Mouse (Mus musculus) G1E (cell line): ENCODE results near the gene Hist1h4d. TPM values are rescaled to one million over a fixed set of nuclear protein-coding genes. Genes with fewer than 3 reads are reported as not detected.
"Not testable (repeated sequence)": the region's sequence is repeated elsewhere in the genome, so short reads cannot be mapped to it uniquely, and the experiment has no call there.

Experiments
- ATAC-seq: 2 replicates; pipeline ENCODE4 v1.8.0; 2016; ENCODE audit warnings: mild to moderate bottlenecking; ENCODE audit not compliant: insufficient number of reproducible peaks, poor library complexity, low FRiP score, severe bottlenecking; ENCODE audit errors: extremely low read depth
- DNase-seq: peaks from one replicate; pipeline ENCODE4 v3.0.0; 2012; ENCODE audit warnings: low spot score
- H3K27me3 ChIP-seq: 2 replicates; pipeline ENCODE4 v1.6.1; 2012; ENCODE audit warnings: mild to moderate bottlenecking, low read length, inconsistent platforms; ENCODE audit not compliant: insufficient read depth
- H3K36me3 ChIP-seq: replicated peaks from 2 replicates; pipeline ENCODE3; 2012; ENCODE audit warnings: mild to moderate bottlenecking, inconsistent platforms
- H3K4me1 ChIP-seq: 2 replicates; pipeline ENCODE4 v1.6.1; 2012; ENCODE audit warnings: low read depth, low read length, inconsistent platforms, mixed read lengths; ENCODE audit not compliant: insufficient read depth
- H3K4me3 ChIP-seq: 2 replicates; pipeline ENCODE4 v1.5.1; 2012; ENCODE audit warnings: low read depth, mild to moderate bottlenecking, inconsistent platforms, low read length, moderate library complexity, mixed read lengths
- H3K9me3 ChIP-seq: replicated peaks from 2 replicates; pipeline ENCODE4 v1.6.1; 2012; ENCODE audit warnings: inconsistent platforms
- CTCF ChIP-seq: IDR thresholded peaks from 2 replicates; pipeline ENCODE4 v1.5.1; 2012; ENCODE audit warnings: low read depth, low read length, inconsistent platforms, mixed read lengths
- GATA1 ChIP-seq: IDR thresholded peaks from 2 replicates; pipeline ENCODE4 v1.6.1; 2012; ENCODE audit warnings: borderline replicate concordance, low read length, inconsistent platforms, mixed read lengths
- GATA2 ChIP-seq: IDR thresholded peaks from 2 replicates; pipeline ENCODE4 v1.6.1; 2012; ENCODE audit warnings: low read depth, low read length, inconsistent platforms, borderline replicate concordance
- POLR2AphosphoS5 ChIP-seq: IDR thresholded peaks from 2 replicates; pipeline ENCODE4 v1.6.1; 2012; ENCODE audit warnings: low read depth, low read length, inconsistent platforms; ENCODE audit not compliant: insufficient replicate concordance
- TAL1 ChIP-seq: conservative IDR thresholded peaks from 2 replicates; pipeline ENCODE4 v1.6.1; 2012; ENCODE audit warnings: low read depth, low read length, inconsistent platforms, mixed read lengths
- polyA plus RNA-seq: library from polyadenylated mRNA; stranded (reverse); fragments of >175 nt; gene quantifications from 2 replicates; pipeline ENCODE4 v1.2.3, GENCODE M21; 2012
- total RNA-seq, 2 experiments: library from RNA; stranded (forward) in 1 of 2; stranded (reverse) in 1 of 2; fragments of 200-1000 nt in 1 of 2; fragments of >200 nt in 1 of 2; fragmentation: Nextera tagmentation in 1 of 2; gene quantifications; 2 replicates each; pipeline ENCODE4 v1.2.3; 2014 to 2017

Gene Hist1h4d
- total and polyA plus RNA-seq, 3 experiments = 14.6 to 2,252 (median 1,080) TPM

DNA sequence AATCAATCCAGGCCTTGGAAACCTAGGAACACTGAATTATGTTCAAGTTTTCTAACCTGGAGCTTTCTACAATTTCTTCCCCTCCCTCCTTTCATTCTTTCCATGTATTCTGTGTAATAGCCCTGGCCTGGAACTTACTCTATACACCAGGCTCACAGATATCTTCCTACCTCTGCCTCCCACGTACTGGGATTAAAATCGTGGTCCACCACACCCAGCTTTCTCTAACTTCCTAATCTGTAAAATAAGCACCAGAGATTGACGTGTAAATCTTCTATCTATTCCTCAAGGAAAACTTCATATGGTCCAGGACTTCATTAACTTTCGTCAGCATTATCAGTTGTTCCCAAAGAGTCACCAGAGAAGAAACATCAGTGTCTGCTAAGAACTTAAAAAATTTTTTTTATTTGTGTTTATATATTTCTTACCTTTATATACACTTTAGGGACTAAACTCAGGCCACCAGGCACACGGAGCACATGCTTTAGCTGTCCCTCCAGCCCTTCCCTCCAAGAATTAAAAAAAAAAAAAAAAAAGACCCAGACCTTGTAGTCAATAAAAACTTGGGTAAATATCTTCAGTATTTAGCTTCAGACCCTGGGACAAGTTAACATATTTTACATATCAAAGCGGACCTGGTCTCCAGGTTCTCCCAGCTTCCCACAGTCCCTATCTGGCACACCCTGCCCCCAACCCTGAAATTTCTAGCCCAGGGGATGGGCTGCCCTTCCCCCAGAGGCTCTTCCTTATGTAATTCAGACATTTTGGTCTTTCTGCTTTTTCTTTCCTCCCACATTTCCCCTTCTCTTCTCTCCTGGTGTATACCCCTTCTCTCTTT lies 1.0 kb downstream of the Hist1h4d start:
- TF ChIP-seq GATA1 (no peak), POLR2AphosphoS5 (peak; percentile 36; the same call in 1 of the 2 replicates), CTCF (no peak), TAL1 (no peak)
- H3K9me3 ChIP-seq = no peaks in the 10 kb centered on the region
- peak; percentile 2; the same call in 1 of the 2 replicates for ATAC-seq

DNA sequence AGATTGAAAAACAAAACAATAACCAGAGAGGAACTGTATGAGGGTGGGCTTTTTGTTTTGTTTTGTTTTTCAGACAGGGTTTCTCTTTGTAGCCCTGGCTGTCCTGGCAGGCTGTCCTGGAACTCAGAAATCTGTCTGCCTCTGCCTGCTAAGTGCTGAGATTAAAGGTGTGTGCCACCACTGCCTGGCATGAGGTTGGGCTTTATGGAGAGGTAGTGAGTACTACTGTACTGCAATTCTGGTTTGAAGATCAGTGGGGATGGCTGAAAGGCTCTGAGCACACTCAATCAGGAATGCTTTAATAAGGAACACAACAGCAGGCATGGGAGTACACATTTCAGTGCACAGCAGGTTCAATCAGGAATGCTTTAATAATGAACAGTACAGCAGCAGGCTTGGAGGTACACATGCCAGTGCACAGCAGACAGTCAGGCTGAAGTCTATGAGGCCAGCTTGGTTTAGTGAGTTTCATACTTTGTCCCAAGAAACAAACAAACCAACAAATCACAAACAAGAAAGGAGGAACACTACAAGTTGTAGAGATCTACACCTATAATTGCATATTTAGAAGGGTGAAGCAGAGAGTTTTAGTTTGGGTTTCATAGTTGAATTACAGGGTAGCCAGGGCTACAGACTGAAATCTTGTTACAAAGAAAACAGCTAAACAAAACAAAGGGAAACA lies 2.1 kb downstream of the Hist1h4d start:
- no peaks in the 10 kb centered on the region for H3K9me3 ChIP-seq
- no peaks in the 10 kb centered on the region for H3K36me3 ChIP-seq
- ATAC-seq (no peak), DNase-seq (no peak)
- H3K27me3 ChIP-seq = no peaks in the 10 kb centered on the region
- H3K4me1 ChIP-seq = peaks cover 51% of the 10 kb centered on the region
- H3K4me3 ChIP-seq = no peak overlapping the region; the same call in 1 of the 2 replicates
- TF ChIP-seq CTCF = no peak
- no peak for TF ChIP-seq GATA2
- TF ChIP-seq GATA1 = no peak
- peak; percentile 97; the same call in 1 of the 2 replicates for TF ChIP-seq POLR2AphosphoS5
- TF ChIP-seq TAL1 = no peak

More for the DNA sequence above, 1.0 kb downstream of the Hist1h4d start:
- Histone ChIP-seq H3K27me3 (no peaks in the 10 kb centered on the region), H3K4me3 (peak overlapping the region; percentile 69; the same call in 1 of the 2 replicates), H3K4me1 (peaks cover 50% of the 10 kb centered on the region), H3K36me3 (no peaks in the 10 kb centered on the region)
- no peak for DNase-seq

DNA sequence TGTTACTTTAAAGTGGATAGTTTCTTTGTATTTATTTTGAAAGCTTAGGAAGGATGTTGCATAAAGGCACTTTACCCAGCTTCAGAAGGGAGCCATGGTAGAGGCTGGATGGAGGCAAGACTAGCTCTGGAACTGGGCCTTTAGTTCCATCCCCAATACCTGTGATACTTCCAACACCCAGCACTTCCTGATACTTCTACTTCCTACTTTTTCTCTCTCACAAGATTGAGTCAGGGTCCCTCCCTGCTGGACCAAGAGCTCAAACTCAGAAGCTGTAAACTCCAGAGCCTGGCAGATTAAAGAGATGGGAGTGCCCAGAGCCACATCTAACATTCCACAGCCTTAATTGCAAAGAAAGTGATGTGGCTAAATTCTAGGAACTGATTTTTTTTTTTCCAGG lies 2.9 kb downstream of the Hist1h4d start:
- Histone ChIP-seq H3K4me3 (peak overlapping the region; percentile 33; the same call in 1 of the 2 replicates), H3K36me3 (no peaks in the 10 kb centered on the region), H3K27me3 (no peaks in the 10 kb centered on the region), H3K9me3 (no peaks in the 10 kb centered on the region), H3K4me1 (peaks cover 59% of the 10 kb centered on the region)
- ATAC-seq (no peak), DNase-seq (no peak)
- no peak for TF ChIP-seq GATA2
- TF ChIP-seq POLR2AphosphoS5 = 0 out of 2 replicates have a peak, but pooled peaks have one; percentile 88

DNA sequence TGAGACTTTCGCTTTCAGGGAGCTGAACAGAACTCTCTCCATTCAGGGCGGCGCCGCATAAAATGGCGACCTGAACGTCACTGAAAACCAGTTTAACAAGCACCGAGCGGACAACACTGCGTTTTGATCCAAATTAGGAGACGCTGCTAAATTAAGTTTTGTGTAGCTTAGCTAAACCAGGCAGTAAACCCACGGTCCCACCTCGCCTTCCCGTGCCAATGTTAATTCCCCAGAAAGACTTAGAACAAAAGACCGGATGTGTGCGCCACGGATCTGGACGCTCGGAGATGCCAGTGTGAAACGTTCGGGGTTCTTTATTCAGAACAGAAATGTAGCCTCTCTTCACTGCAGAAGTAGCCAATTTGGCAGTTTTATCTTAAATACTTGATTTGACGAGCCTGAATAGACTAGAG lies 3.6 kb downstream of the Hist1h4d start:
- Histone ChIP-seq H3K27me3 (no peaks in the 10 kb centered on the region), H3K4me1 (peaks cover 61% of the 10 kb centered on the region), H3K9me3 (no peaks in the 10 kb centered on the region), H3K36me3 (no peaks in the 10 kb centered on the region), H3K4me3 (peak overlapping the region; percentile 64)
- no peak for TF ChIP-seq GATA2
- TF ChIP-seq POLR2AphosphoS5 = peak; percentile 97
- ATAC-seq (peak; percentile 4; the same call in 1 of the 2 replicates), DNase-seq (no peak)

DNA sequence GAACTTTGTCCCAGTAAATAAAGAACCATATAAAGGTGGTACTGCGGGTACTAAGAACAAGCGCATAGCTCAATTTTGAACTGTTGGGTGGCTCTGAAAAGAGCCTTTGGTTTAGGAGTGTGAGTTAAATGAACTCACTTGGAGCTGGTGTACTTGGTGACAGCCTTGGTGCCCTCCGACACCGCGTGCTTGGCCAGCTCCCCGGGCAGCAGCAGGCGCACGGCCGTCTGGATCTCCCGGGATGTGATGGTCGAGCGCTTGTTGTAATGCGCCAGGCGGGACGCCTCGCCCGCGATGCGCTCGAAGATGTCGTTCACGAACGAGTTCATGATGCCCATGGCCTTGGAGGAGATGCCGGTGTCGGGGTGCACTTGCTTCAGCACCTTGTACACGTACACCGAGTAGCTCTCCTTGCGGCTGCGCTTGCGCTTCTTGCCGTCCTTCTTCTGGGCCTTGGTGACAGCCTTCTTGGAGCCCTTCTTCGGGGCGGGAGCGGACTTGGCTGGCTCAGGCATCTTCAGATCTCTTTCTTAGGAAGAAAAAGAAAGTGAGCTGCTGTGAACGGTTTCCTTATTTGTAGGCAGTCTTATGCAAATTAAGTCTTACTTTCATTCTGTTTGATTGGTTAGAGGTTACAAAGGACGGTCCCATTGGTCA lies 4.2 kb downstream of the Hist1h4d start:
- peak; percentile 99 for TF ChIP-seq POLR2AphosphoS5
- H3K9me3 ChIP-seq, H3K27me3 ChIP-seq, H3K36me3 ChIP-seq: not testable (repeated sequence)
- ATAC-seq = peak; percentile 71
- peak; percentile 38 for DNase-seq
- H3K4me3 ChIP-seq = peak overlapping the region; percentile 64; the same call in 1 of the 2 replicates
- peaks cover 62% of the 10 kb centered on the region for H3K4me1 ChIP-seq
